Mouse (Mus musculus): ENCODE data around the gene Nkg7.

- no peak for TF ChIP-seq CTCF (IDR thresholded peaks at IDR 0.05; ENCODE audit: low read depth)
- no peak for TF ChIP-seq EP300 (optimal IDR thresholded peaks at IDR 0.05)
Measured at GRCm38 (mm10) chr7:43440482-43440881, 3.6 kb downstream of the Nkg7 start, which contains the start of gene Cldnd2.
